Mouse (Mus musculus) urinary bladder, postnatal 36 days (tissue): ENCODE data around the gene Rbm6.
A peak's percentile ranks its signal among the peaks of the same experiment; 100 is the strongest.

ENCODE experiments used
- DNase-seq, 2 experiments: peaks; one replicate each; pipeline ENCODE4 v3.0.0; 2022; ENCODE audit warnings: low spot score in 2 of 2, mixed read lengths in 1 of 2

Rbm6 gene

GRCm38 (mm10) chr9:107873137-107873536, at the start of gene Rbm6:
Gene Rbm6, minus strand, starts transcription at chr9:107873237.
- no peak for DNase-seq

DNA sequence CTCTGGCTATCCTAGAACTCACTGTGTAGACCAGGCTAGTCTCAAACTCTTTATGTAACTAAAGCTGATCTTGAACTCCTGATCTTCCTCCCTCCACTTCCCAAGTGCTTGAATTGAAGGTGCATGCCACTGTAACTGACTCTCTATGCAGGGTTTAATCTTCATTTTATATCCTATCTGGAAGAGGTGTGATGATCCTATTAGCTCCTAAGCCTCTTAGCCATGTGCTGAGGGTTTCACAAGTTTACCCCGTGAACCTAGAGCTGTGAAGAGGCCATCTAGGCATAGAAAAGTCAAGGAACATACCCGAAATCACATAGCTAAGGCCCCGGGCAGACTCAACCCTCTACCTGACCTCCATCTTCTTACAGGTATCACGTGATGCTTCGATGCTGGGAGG, 46.4 kb upstream of the Rbm6 start:
- no peak for DNase-seq

DNA sequence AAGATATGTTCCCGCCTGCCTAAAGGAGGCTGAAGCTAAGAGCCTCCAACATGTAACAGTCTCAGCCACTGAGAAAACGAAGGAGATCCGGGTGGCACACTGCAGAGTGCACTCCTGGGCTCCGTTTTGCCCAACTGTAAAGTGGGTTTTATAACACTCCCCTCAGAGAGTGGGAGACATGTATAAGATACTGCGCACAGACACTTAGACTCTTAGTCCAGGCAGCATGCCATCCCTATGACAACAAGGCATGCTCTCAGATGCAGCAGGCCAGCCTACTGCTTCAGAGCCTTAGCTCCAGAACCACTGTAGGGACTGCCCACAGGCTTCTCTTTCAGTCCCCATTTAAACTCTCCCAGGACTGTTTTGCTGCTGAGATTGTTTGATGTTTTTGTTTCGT, 45.8 kb upstream of the Rbm6 start:
- no peak for DNase-seq

DNA sequence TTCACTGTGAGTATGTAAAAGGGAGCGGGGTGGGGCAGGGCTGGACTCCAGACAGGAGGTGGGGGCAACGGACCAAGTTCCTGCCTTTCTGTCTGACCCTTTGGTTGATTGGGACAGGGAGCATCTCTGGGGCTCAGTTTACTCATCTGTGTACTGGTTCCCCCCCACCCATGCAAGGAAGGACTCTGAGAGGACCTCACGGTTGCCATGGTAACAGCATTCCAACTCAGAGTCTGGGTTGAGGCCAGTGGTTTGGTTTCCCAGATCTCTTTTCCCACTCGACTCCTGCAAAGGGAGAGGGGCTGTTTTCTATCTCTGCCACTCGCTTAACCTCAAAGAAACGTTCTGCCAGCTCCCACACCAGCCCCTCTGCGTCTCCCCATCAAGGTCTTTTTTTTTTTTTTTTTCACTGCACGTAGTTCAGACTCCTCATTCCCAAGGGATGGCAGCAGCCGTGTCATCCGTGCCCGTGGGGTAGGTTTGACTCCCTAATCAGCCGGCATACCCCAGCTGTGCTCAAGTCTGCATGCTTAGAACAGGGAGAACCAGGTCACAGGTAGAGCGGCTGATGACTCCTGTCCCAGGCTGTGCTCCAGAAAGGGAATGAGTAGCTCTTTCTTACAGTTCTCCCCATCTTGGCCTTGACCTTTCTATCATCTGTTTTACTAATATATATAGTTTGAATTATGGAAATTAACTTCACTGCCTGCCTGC, 45.0 kb upstream of the Rbm6 start:
- no peak for DNase-seq

GRCm38 (mm10) chr9:107914764-107915420, 41.9 kb upstream of the Rbm6 start:
- DNase-seq: no peak

DNA sequence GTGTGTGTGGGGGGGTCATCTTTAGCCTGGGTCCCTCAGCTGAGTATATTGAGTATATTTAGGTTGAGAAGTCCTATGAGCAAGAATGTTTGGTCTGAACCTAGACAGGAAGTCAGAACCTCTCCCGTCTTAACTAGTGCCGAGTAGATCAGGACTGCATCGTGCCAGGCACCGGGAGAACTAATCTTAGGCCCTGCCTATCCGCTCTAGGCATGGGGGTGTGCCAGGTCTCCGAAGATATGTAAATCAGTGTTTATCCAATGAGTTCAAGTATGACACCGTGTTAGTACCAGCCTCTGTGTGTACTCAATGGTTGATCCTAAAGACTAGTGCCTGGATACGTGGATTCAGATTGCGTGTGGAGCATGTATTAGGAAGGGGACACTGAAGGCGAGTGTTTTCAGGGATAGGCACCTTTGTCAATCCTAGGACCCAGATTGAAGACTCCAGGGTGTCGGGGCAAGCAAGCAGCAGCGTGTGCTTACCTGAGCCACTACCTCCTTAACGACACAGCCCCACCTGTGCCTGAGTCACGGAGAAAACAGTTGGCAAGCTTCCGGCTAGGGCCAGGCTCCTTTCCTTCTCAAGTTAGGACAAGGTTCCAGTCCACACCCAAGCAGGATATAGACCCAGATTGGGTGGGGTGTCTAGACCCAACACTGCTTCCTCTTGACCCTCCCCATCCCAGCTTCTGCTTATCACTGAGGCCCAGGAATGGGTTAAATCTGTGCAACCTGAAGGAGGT, 37.2 kb upstream of the Rbm6 start:
- peak; percentile 80 to 82 for DNase-seq

DNA sequence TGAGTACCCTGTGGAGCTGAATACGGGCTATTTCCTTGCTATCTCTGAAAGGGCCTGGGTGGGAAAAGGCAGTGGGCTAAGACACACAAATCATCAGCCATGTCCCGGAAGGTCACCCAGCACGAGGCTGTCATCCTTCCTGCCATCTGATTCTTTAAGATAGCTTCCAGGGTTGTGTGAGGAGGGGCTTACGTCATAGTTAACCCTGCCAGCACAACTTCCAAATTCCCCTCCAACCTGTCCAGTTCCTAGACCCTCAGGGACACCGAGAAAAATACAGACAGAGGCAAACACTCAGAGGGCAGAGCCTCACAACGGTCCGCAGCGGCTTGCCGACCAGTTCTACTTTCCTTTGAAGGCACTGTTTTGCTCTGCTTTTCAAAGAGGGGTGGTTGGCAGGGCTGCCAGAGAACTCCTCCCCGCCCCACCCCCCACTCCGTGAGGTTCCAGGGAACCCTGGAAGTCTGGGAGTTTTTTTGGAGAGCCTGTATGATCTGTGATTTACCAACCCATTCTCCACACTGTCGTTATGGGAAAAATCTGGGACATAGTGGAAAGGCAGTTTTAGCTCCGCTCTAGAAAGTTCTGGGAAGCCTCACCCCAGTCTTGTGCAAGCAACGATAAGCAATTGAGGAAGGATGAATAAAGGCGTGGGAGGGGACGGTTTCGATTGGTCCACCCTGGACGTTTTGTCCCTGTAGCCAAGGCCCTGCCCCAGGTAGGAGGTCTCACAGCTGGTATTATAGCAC, 35.5 kb upstream of the Rbm6 start:
- DNase-seq: peak; percentile 58 to 82

DNA sequence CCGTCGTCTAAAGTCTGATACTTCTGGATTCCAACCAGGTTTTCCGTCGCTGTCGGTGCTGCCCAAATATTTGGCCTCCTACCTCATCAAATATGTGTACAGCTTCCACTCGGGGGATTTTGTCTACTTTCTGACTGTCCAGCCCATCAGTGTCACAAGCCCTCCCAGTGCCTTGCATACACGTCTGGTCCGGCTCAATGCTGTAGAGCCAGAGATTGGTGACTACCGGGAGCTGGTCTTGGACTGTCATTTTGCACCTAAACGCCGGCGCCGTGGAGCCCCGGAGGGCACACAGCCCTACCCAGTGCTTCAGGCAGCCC, 34.7 kb upstream of the Rbm6 start:
- DNase-seq: no peak

DNA sequence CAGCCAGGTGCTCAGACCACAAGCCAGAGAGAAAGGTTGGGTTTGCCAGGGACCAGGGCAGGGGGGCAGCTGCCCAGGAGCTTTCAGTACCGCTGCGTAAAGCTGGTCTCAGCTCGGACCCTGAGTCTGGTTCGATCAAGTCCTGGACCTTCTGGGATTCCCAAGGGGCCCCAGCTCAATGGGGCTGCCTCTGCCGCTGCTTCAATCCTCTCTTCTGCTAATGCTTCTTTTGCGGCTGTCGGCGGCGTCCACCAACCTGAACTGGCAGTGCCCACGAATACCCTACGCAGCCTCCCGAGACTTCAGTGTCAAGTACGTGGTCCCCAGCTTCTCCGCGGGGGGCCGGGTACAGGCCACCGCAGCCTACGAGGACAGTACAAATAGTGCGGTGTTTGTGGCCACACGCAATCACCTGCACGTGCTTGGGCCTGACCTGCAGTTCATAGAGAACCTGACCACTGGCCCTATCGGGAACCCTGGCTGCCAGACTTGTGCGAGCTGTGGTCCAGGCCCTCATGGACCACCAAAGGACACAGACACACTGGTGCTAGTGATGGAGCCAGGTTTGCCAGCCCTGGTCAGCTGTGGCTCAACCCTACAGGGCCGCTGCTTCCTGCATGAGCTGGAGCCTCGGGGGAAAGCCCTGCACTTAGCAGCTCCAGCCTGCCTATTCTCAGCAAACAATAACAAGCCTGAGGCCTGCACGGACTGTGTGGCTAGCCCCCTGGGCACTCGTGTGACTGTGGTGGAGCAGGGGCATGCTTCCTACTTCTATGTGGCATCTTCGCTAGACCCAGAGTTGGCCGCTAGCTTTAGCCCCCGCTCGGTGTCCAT, 34.1 kb upstream of the Rbm6 start:
- peak in 1 of 2 experiments; percentile 34 for DNase-seq

DNA sequence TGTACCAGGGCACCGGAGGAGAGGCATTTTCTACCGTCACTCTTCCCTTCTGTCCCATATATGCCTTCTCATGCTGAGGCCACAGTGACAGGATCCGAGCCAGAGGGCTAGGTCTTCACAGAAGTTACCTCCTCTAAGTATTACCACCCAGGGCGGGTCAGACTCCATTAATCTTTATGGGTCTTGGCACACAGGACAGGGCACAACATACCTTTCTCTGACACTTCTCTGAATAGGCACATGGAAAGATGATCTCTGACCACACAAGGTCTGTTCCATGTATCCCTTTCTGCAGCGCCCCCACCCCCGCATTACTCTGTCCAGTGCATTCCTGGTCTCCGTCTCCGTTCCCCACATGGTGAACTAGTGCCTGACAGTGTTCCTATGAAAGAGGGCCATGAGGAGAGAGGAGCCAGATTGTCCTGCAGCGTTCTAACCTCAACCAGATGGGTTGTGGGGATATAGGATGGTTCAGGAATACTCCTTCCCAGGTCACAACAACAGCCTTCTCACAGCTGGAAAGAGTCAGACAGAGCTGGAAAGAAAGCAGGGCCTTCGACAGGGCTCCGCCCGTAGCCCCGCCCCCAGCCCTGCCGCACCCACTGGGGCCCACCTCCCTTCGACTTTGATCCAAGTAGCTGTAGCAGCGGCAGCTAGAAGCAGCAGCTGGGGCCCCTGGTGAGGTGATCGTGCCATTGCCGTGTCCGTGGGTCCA, 33.4 kb upstream of the Rbm6 start, which contains the start of gene Mst1r:
Mst1r (plus strand) TSS at position 622 of the 715 bp plus-strand sequence.
- peak; percentile 85 to 89 for DNase-seq

DNA sequence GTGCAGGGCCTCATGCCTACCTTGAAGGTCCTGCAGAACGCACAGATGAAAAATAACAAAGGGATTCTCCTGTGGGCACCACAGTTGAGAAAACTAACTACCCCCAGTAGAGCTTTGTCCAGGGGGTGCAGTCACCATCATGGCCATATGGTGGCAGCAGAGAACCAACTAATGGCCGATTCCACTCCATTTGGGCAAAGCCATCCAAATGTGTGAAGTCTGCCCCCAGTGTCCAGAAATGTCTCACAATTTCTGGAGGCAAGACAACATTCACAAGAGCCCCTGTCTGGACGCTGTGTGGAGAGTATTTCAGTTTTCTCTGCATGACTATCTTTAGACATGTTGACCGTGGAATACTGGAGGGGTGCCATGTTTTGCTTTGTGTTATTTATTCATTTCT, 31.7 kb upstream of the Rbm6 start:
- DNase-seq: peak; percentile 84 to 88

DNA sequence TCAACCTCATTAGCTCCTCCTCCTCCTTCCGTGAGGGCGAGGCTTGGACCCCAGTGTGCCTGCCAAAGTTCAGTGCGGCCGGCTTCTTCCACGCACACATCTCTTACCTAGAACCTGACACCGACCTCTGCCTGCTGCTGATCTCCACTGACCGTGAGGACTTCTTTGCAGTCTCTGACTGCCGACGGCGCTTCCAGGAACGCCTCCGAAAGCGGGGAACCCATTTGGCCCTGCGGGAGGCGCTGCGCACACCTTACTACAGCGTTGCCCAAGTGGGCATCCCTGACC, 28.5 kb upstream of the Rbm6 start:
- no peak for DNase-seq

DNA sequence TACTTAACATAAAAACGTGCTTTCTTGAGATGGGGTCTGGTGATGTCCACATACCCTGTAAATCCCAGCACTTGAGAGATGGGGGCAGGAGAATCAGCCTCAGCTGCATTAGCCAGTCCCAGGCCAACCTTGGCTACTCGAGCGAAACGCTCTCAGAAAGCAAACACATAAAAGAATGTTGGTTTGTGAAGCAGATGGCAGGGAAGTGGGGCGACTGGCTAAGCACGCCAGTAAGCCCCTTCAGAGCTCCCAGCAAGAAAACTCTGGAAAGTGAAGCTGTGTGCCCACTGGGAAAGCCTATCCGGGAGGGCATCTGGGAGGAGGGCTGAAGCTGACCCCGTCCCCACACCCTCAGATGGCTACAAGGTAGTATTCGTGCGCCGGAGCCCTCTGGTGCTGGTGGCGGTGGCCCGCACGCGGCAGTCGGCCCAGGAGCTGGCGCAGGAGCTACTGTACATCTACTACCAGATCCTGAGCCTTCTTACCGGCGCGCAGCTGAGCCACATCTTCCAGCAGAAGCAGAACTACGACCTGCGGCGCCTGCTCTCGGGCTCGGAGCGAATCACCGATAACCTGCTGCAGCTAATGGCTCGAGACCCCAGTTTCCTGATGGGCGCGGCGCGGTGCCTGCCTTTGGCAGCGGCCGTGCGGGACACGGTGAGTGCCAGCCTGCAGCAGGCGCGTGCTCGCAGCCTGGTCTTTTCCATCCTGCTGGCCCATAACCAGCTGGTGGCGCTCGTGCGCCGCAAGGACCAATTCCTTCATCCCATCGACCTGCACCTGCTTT, 28.0 kb upstream of the Rbm6 start:
- DNase-seq: no peak

GRCm38 (mm10) chr9:107899855-107900254, 26.8 kb upstream of the Rbm6 start:
- DNase-seq: no peak

DNA sequence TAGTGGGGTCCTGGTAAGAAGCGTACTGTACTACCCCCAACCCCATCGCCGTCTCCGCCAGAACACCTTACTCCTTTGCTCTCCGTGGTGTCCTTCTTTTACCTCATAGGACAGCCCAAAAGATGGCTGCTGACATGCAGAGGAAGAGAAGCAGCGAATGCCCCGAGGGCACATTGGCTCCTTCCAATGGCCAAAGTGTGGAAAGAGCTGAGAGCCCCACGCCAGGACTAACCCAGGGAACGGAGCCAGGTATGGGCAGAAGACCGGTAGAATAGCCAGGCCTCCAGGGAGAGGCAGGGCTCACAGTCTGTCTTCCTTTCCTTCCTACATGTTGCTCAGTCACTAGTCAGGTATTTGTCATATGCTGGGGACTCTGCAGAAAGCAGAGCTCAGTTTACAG, 25.5 kb upstream of the Rbm6 start:
- no peak for DNase-seq

DNA sequence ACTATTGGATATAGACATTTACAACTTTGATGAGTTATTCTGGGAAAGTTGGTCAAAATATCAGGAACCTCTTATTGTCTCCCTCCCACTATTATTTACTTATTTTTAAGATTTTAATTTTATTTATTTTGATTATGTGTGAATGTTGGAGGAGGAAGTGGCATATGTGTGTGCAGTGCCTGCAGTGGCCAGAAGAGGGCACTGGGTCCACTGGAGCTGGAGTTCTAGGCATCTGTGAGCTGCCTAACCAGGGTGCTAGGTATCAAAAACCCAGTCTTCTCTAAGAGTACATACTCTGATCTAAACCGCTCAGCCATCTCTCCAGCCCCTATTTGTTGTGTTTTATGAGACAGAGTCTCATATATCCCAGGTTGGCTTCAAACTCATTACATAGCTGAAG, 18.0 kb upstream of the Rbm6 start:
- DNase-seq: no peak

DNA sequence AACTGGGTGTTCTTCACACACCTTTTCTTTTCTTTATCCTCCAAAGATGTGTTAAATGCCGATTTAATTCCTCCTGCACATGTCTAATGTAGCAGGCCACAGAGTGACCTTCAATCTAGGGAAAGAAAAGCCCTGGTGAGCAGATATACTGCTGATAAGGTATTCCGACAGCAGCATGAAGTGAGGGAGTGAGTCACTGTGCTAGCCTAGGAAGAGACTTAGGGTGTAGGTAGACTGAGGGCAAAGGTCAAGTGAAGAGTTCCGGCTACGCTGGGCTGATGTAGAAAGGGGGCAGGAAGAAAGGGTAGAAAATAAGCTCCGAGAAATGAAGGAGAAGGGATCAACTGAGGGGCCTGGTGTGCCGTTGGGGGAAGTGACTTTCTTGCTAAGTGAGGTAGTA, 17.2 kb upstream of the Rbm6 start:
- DNase-seq: no peak

- no peak for DNase-seq
These were observed 15.3 kb upstream of the Rbm6 start for GRCm38 (mm10) chr9:107888267-107888850.

DNA sequence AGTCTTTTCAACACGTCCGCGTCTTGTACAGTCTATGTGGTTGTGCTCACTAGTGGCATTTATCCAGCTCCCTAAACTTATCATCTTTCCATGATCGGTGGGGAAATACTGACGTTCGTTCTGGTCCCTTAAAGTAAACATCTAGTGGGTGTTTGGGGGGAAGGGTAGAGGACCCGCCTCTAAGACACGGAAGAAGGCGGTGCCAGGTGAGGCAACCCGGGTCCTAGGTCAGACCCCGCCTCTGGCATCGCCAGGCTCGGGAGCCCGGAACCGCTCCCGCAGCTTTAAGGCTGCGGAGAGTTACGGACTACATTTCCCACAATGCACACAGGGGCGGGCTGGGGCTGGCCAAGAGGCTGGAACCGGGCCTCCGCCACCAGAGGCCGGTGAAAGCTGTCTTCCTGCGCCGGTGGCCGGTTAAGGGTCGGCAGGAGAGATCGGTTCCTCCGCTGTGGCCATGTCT, 14.8 kb upstream of the Rbm6 start, which contains the start of gene Mon1a:
Mon1a (plus strand) TSS at position 348 of the 463 bp plus-strand sequence.
- DNase-seq: peak; percentile 84 to 92
